Mouse (Mus musculus) spleen, adult 2 months (tissue): Measurements from ENCODE around the gene Ip6k3. TPM values are rescaled to one million over a fixed set of nuclear protein-coding genes. Genes with fewer than 3 reads are reported as not detected.

Source experiments
- DNase-seq, 2 experiments: peaks; one replicate each; pipeline versions ENCODE4 v3.0.0 to v3.0.0-alpha.2; 2012 to 2021; ENCODE audit warnings: low spot score in 2 of 2, low read depth in 1 of 2
- H3K27ac ChIP-seq: fragments of 200-500 bp; 2 replicates; pipeline ENCODE4 v1.5.1; 2012; ENCODE audit warnings: low read length, inconsistent platforms; ENCODE audit not compliant: insufficient read depth
- H3K27me3 ChIP-seq: fragments of 200-500 bp; 2 replicates; pipeline ENCODE4 v1.6.1; 2012; ENCODE audit warnings: mild to moderate bottlenecking, moderate library complexity, low read length, inconsistent platforms; ENCODE audit not compliant: control insufficient read depth, insufficient read depth
- H3K36me3 ChIP-seq: fragments of 200-500 bp; 2 replicates; pipeline ENCODE4 v1.6.1; 2012; ENCODE audit warnings: mild to moderate bottlenecking, low read length, inconsistent platforms; ENCODE audit not compliant: control insufficient read depth, insufficient read depth
- H3K4me1 ChIP-seq: fragments of 200-500 bp; 2 replicates; pipeline ENCODE4 v1.6.1; 2011; ENCODE audit warnings: inconsistent platforms; ENCODE audit not compliant: control insufficient read depth, insufficient read depth, insufficient read length
- H3K4me3 ChIP-seq: fragments of 200-500 bp; 2 replicates; pipeline ENCODE4 v1.5.1; 2011; ENCODE audit warnings: mild to moderate bottlenecking, inconsistent platforms; ENCODE audit not compliant: insufficient read depth, insufficient read length; ENCODE audit errors: extremely low read depth
- CTCF ChIP-seq: fragments of 200-500 bp; IDR thresholded peaks from 2 replicates; pipeline ENCODE4 v1.5.1; 2011; ENCODE audit warnings: mild to moderate bottlenecking, inconsistent platforms; ENCODE audit not compliant: insufficient read depth, insufficient read length, insufficient replicate concordance; ENCODE audit errors: extremely low read depth
- POLR2A ChIP-seq: fragments of 200-500 bp; IDR thresholded peaks from 2 replicates; pipeline ENCODE4 v1.6.1; 2011; ENCODE audit warnings: low read depth, low read length, inconsistent platforms
- WGBS: fragments of 180-500 bp; shearing (Covaris S2); methylation state at CpG from one replicate; pipeline ENCODE4 v1.1.7; 2018; 5-methylcytosine and 5-hydroxymethylcytosine counted together
- polyA plus RNA-seq: library from polyadenylated mRNA; depleted of rRNA; stranded (reverse); fragments of >200 nt; gene quantifications from 2 replicates; pipeline ENCODE4 v1.2.3, GENCODE M21; 2012

The Ip6k3 gene
- polyA plus RNA-seq, 1 experiment = 0.71 TPM

DNA sequence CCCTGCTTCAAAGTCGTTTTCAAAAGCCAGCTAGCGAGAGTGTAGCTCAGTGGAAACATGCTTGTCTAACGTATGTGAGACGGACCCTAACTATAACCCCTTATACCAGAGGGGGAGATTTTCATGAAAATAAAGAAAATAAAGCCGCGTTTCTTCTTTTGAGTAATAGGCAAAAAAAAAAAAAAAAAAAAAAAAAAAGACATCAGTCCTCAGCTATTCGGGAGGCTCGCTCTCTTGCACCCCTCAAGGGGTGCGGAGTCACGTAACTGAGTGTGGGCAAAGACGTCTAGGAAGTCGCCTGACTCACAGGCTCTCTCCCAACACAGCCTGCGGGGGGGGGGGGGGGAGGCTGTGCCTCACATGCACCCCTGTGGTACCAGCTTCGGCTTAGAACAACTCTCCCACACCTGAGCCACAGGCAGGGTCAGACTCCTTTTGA, 35.3 kb upstream of the Ip6k3 start:
- DNase-seq = no peak
- no peaks in the 10 kb centered on the region; the same call in none of the 2 replicates for H3K4me1 ChIP-seq
- 35% methylated on average over 14 of the region's 14 CpGs for WGBS

DNA sequence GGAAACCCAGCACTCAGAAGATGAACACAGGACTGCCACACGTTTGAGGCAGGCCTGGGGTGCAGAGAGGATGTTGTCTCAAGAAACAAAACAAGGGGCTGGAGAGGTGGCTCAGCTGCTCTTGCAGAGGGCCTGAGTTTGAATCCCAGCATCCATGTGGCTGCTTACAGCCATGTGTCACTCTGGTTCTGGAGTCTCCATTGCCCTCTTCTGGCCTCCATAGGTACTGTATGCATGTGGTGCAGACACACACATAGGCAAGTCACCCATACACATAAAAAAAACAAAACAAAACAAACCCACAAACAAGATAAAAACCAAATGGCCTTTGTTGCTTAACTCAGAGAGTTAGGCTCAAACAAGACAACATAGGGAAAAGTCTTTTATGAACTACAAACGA, 34.4 kb upstream of the Ip6k3 start:
- Histone ChIP-seq H3K4me1 (no peaks in the 10 kb centered on the region; the same call in none of the 2 replicates), H3K27me3 (no peaks in the 10 kb centered on the region), H3K4me3 (no peak overlapping the region), H3K36me3 (peaks cover 28% of the 10 kb centered on the region), H3K27ac (no peak overlapping the region)
- WGBS = 78% methylated on average over 2 of the region's 2 CpGs
- DNase-seq = no peak
- no peak for TF ChIP-seq POLR2A
- peak; percentile 3; the same call in 1 of the 2 replicates for TF ChIP-seq CTCF

More for the DNA sequence above, 35.3 kb upstream of the Ip6k3 start:
- peaks cover 26% of the 10 kb centered on the region for H3K36me3 ChIP-seq
- H3K27ac ChIP-seq = no peak overlapping the region
- H3K4me3 ChIP-seq = peak overlapping the region; percentile 94; the same call in 1 of the 2 replicates
- TF ChIP-seq POLR2A (no peak), CTCF (no peak)
- no peaks in the 10 kb centered on the region for H3K27me3 ChIP-seq

DNA sequence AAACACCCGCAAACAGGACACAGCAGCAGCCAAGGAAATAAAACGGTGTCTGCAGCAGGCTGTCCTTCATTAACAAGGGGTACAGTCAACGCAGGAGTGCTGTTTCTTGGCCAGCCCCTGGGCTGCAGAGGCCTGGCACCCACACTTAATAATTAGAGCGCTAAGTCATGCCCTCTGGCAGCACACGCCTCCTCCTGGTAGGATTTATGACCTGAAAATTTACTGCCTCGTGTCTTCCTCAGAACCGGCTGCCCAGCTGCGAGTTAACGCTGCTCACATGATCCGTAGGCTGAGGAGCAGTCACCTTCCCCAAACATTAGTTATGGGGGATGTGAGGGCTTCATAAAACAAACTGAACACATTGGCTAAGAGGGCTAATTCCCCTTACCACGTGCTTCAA, 33.2 kb upstream of the Ip6k3 start:
- 59% methylated on average over 11 of the region's 11 CpGs for WGBS
- no peaks in the 10 kb centered on the region for H3K27me3 ChIP-seq
- no peak overlapping the region for H3K27ac ChIP-seq
- TF ChIP-seq CTCF (no peak), POLR2A (no peak)
- H3K4me3 ChIP-seq = no peak overlapping the region
- no peaks in the 10 kb centered on the region; the same call in none of the 2 replicates for H3K4me1 ChIP-seq
- H3K36me3 ChIP-seq = peaks cover 34% of the 10 kb centered on the region
- no peak for DNase-seq

DNA sequence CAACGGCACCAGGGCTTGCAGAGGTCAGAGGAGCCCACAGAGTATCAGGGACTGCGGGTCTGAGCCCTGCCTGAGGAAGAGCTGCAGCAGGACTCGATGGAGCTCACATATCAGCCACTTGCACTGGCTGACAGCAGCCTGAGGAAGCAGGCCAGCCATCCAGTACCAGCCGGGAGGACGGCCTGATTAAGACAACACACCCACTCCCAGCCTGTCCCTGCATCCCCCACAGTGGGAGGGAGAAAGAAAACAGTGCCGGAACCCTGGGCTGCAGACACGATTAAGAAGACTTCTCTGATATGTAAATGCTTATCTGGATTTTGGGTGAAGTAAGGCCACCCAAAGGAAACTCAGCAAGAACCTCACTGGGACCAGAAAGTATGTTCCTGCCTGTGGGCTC, 32.3 kb upstream of the Ip6k3 start:
- no peak overlapping the region for H3K27ac ChIP-seq
- H3K4me1 ChIP-seq = no peaks in the 10 kb centered on the region; the same call in none of the 2 replicates
- 86% methylated on average over 7 of the region's 7 CpGs for WGBS
- no peak for DNase-seq
- H3K4me3 ChIP-seq = no peak overlapping the region
- H3K27me3 ChIP-seq = no peaks in the 10 kb centered on the region
- H3K36me3 ChIP-seq = peaks cover 40% of the 10 kb centered on the region
- TF ChIP-seq POLR2A (no peak), CTCF (no peak)

DNA sequence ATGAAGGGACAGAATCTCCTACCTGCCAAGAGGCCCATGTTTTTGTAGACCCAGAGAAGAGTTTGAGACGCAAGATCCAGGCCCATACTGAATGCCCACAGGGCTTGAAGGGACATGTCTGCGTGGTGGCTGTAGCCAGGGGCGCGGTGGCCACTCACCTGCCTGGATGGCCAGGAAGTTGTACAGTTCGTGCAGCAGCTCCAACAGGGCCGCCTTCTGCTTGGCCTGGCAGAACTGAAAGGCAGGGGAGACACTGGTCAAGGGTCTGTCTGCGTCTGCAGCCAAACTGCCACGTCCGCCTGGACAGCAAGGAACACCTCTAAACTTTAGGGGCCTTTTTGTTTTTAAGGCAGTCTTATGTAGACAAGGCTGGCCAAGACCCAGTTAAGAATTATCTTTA, 31.6 kb upstream of the Ip6k3 start:
- peaks cover 46% of the 10 kb centered on the region for H3K36me3 ChIP-seq
- no peak for DNase-seq
- 96% methylated on average over 9 of the region's 9 CpGs for WGBS
- H3K4me3 ChIP-seq = no peak overlapping the region
- TF ChIP-seq CTCF = no peak
- no peak for TF ChIP-seq POLR2A
- H3K27me3 ChIP-seq = no peaks in the 10 kb centered on the region
- H3K27ac ChIP-seq = no peak overlapping the region
- no peaks in the 10 kb centered on the region; the same call in none of the 2 replicates for H3K4me1 ChIP-seq

DNA sequence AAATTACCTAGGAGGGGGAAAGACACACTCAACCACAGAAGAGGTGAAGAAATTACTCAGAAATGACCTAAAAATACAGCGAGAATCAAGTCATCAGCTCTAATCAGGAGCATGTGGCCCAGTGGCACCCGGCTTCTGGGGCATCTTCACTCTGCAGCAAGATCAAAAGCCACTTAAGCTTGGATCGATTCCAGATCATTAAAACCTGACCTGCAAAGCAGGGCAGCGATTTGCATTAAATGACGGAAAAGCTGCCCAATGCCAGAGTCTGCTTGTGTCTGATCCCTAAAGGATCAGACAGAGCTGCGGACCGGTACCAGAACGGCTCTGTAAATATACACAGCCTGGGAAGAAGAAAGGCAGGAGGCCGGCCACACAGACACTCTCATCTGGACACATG, 28.6 kb upstream of the Ip6k3 start:
- H3K4me1 ChIP-seq = no peaks in the 10 kb centered on the region
- no peak for DNase-seq
- peaks cover 68% of the 10 kb centered on the region for H3K36me3 ChIP-seq
- no peaks in the 10 kb centered on the region for H3K27me3 ChIP-seq
- H3K27ac ChIP-seq = no peak overlapping the region
- WGBS = 91% methylated on average over 9 of the region's 9 CpGs
- H3K4me3 ChIP-seq = no peak overlapping the region
- TF ChIP-seq CTCF (no peak), POLR2A (no peak)

DNA sequence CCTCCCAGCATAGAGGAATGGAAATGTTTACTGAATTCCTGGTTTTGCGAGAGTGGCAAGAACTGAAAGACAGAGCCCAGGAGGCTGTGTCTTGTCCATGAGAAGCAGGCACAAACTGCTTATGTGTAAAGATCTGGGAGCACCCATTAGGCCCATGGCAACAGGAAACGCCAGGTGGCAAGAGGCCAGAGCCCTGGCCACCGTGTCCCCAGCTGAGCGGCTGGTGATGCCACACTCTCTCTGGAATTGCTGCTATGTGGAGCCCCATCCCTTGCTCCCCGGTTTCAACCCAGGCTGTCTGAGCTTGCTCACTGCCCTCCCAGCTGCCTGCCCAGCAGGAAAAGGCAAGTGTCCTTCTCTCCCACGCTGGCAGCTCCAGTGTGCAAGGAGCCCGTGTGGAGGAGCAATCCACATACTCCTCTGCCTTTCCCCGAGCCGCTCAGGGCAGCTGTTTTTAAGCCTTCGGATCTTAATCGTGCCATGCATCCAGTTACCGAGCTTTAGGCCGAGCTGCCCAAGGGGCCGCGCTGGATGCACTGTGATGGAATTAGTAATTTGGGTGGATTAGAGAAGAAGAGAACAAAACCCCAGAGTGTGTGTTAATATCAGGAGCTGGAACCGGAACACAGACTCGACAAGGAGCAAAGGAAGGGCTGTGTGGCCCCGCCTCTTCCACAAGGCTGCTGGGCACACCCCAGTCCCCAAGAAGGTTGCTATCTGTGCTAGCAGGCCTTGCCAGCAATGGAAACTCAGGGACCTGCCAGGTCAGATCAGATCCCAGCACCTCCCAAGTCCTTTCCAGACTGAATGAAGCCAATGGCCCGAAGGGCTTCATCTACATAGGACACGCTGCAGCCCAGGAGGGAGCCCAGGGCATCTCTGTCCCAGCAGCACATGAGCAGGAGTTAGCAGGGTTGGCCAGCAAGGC, 26.9 kb upstream of the Ip6k3 start:
- Histone ChIP-seq H3K4me1 (no peaks in the 10 kb centered on the region), H3K27me3 (no peaks in the 10 kb centered on the region), H3K4me3 (no peak overlapping the region), H3K36me3 (peaks cover 60% of the 10 kb centered on the region), H3K27ac (no peak overlapping the region)
- no peak for DNase-seq
- WGBS = 85% methylated on average over 20 of the region's 20 CpGs
- TF ChIP-seq POLR2A (no peak), CTCF (no peak)
